Mouse (Mus musculus) liver, adult 2 months (tissue): ENCODE measurements around the gene Il3ra. TPM values are rescaled to one million over a fixed set of nuclear protein-coding genes. Genes with fewer than 3 reads are reported as not detected.
A peak's percentile ranks its signal among the peaks of the same experiment; 100 is the strongest.

Experiments used
- DNase-seq: peaks from one replicate; pipeline ENCODE4 v3.0.0-alpha.2; 2011; ENCODE audit warnings: low read depth, low spot score; ENCODE audit errors: extremely low read depth
- H3K27ac ChIP-seq: fragments of 200-500 bp; replicated peaks from 2 replicates; pipeline ENCODE4 v1.5.1; 2012; ENCODE audit warnings: low read depth, mild to moderate bottlenecking, control low read depth, inconsistent platforms, low read length; ENCODE audit not compliant: insufficient read depth
- H3K27me3 ChIP-seq: fragments of 200-500 bp; 2 replicates; pipeline ENCODE4 v1.6.1; 2012; ENCODE audit warnings: mild to moderate bottlenecking, moderate library complexity, low read length, inconsistent platforms; ENCODE audit not compliant: control insufficient read depth, insufficient read depth
- H3K36me3 ChIP-seq: fragments of 200-500 bp; 2 replicates; pipeline ENCODE4 v1.6.1; 2012; ENCODE audit warnings: low read length, inconsistent platforms; ENCODE audit not compliant: control insufficient read depth, insufficient read depth
- H3K4me1 ChIP-seq: fragments of 200-500 bp; 2 replicates; pipeline ENCODE4 v1.6.1; 2011; ENCODE audit warnings: low read length; ENCODE audit not compliant: control insufficient read depth, insufficient read depth
- H3K4me3 ChIP-seq: fragments of 200-500 bp; 2 replicates; pipeline ENCODE4 v1.5.1; 2011; ENCODE audit warnings: low read depth, mild to moderate bottlenecking, control low read depth, low read length, moderate library complexity; ENCODE audit not compliant: insufficient read depth
- H3K79me2 ChIP-seq: fragments of 200-500 bp; 2 replicates; pipeline ENCODE4 v1.6.1; 2012; ENCODE audit warnings: inconsistent platforms, mild to moderate bottlenecking, low read length, moderate library complexity; ENCODE audit not compliant: control insufficient read depth, insufficient read depth
- H3K9ac ChIP-seq: fragments of 200-500 bp; 2 replicates; pipeline ENCODE4 v1.6.1; 2012; ENCODE audit warnings: low read depth, mild to moderate bottlenecking, control low read depth, inconsistent platforms, low read length
- CTCF ChIP-seq: fragments of 200-500 bp; IDR thresholded peaks from 2 replicates; pipeline ENCODE4 v1.5.1; 2011; ENCODE audit warnings: low read depth, low read length, control low read depth
- POLR2A ChIP-seq: fragments of 200-500 bp; IDR thresholded peaks from 2 replicates; pipeline ENCODE4 v1.6.1; 2011; ENCODE audit warnings: low read length, control low read depth; ENCODE audit not compliant: insufficient read depth; ENCODE audit errors: extremely low read depth
- WGBS: fragments of 180-500 bp; shearing (Covaris S2); methylation state at CpG from one replicate; pipeline ENCODE4 v1.1.7; 2018; 5-methylcytosine and 5-hydroxymethylcytosine counted together
- polyA plus RNA-seq: library from polyadenylated mRNA; depleted of rRNA; stranded (reverse); fragments of >200 nt; gene quantifications from 2 replicates; pipeline ENCODE4 v1.2.3, GENCODE M21; 2012; rRNA removed
- total RNA-seq: library from RNA; depleted of rRNA; stranded (reverse); fragments of >200 nt; gene quantifications from 2 replicates; pipeline ENCODE4 v1.2.3, GENCODE M21; 2014; rRNA removed

The Il3ra gene
- 1.6 and 1.9 TPM in 2 replicates for total RNA-seq
- polyA plus RNA-seq, result 6.4 and 9.7 TPM in 2 replicates

GRCm38 (mm10) chr14:14345948-14346812 is at the start of gene Il3ra:
Il3ra (plus strand) TSS chr14:14346275.
- peak within 1 kb of the TSS; percentile 67 for H3K9ac ChIP-seq
- no peaks in the 10 kb centered on the region for H3K79me2 ChIP-seq
- peak; percentile 37 for DNase-seq
- TF ChIP-seq CTCF, result no peak
- TF ChIP-seq POLR2A, result no peak
- peak within 1 kb of the TSS; percentile 67 for H3K27ac ChIP-seq
- WGBS, result 8% methylated on average over 69 of the region's 69 CpGs
- no peaks in the 10 kb centered on the region for H3K27me3 ChIP-seq
- H3K36me3 ChIP-seq, result no peaks in the 10 kb centered on the region
- peak within 1 kb of the TSS; percentile 71 for H3K4me3 ChIP-seq
- H3K4me1 ChIP-seq, result no peaks in the 10 kb centered on the region

GRCm38 (mm10) chr14:14308938-14309337 is 37.1 kb upstream of the Il3ra start:
- Histone ChIP-seq H3K79me2 (no peaks in the 10 kb centered on the region), H3K27me3 (no peaks in the 10 kb centered on the region; the same call in 1 of the 2 replicates), H3K27ac (no peak overlapping the region), H3K36me3 (no peaks in the 10 kb centered on the region), H3K4me3 (no peak overlapping the region), H3K4me1 (no peaks in the 10 kb centered on the region), H3K9ac (no peak overlapping the region)
- no peak for DNase-seq
- WGBS, result 42% methylated on average over 16 of the region's 16 CpGs
- no peak for TF ChIP-seq CTCF
- no peak for TF ChIP-seq POLR2A

GRCm38 (mm10) chr14:14309416-14309815 is 36.7 kb upstream of the Il3ra start:
- H3K79me2 ChIP-seq, result no peaks in the 10 kb centered on the region
- no peaks in the 10 kb centered on the region for H3K4me1 ChIP-seq
- H3K9ac ChIP-seq, result no peak overlapping the region
- H3K4me3 ChIP-seq, result no peak overlapping the region
- no peaks in the 10 kb centered on the region; the same call in 1 of the 2 replicates for H3K27me3 ChIP-seq
- no peak overlapping the region for H3K27ac ChIP-seq
- TF ChIP-seq POLR2A, result no peak
- TF ChIP-seq CTCF, result no peak
- DNase-seq, result no peak
- H3K36me3 ChIP-seq, result no peaks in the 10 kb centered on the region
- WGBS, result 40% methylated on average over 14 of the region's 14 CpGs

- H3K27me3 ChIP-seq, result no peaks in the 10 kb centered on the region
- no peak within 1 kb of the TSS for H3K4me3 ChIP-seq
- H3K36me3 ChIP-seq, result no peaks in the 10 kb centered on the region
- no peak for TF ChIP-seq POLR2A
- no peak for TF ChIP-seq CTCF
- no peak for DNase-seq
- no peaks in the 10 kb centered on the region for H3K79me2 ChIP-seq
- no peak within 1 kb of the TSS for H3K27ac ChIP-seq
- H3K9ac ChIP-seq, result no peak within 1 kb of the TSS
- H3K4me1 ChIP-seq, result no peaks in the 10 kb centered on the region
These were observed 23.5 kb upstream of the Il3ra start, which contains the start of gene Olfr31 for GRCm38 (mm10) chr14:14322528-14322927. Olfr31 (plus strand) TSS chr14:14322828.

- peak; percentile 75 for TF ChIP-seq CTCF
- TF ChIP-seq POLR2A, result no peak
- no peaks in the 10 kb centered on the region for H3K4me1 ChIP-seq
- H3K4me3 ChIP-seq, result peak overlapping the region; percentile 71
- DNase-seq, result peak; percentile 56
- no peaks in the 10 kb centered on the region for H3K36me3 ChIP-seq
- 9% methylated on average over 40 of the region's 40 CpGs for WGBS
- peak overlapping the region; percentile 67 for H3K9ac ChIP-seq
- no peaks in the 10 kb centered on the region for H3K27me3 ChIP-seq
- no peaks in the 10 kb centered on the region for H3K79me2 ChIP-seq
- no peak overlapping the region; the same call in 1 of the 2 replicates for H3K27ac ChIP-seq
These were observed 783 bp upstream of the Il3ra start for GRCm38 (mm10) chr14:14345113-14345871.
